ENCODE assay signal across 8 mouse cellular contexts in genomic region chr15:102279092-102279782, GRCm38 (mm10). TPM values are rescaled to one million over a fixed set of nuclear protein-coding genes. Genes with fewer than 3 reads are reported as not detected.
DNase-seq lines count a peak whose midpoint lies in the region; ATAC-seq lines count a peak whose summit lies in the region.

Mfsd5 (plus strand) TSS chr15:102279454.

- DNase-seq in adrenal gland, postnatal 10 days, result peak; percentile 96
- DNase-seq in embryo, embryonic 9.5 days (ENCODE audit: extremely low spot score), result peak; percentile 94
- peak; percentile 86 to 92 for DNase-seq in gastrocnemius, postnatal 4 days (ENCODE audit: low spot score in 2 of 2)
- DNase-seq in left cerebral cortex, postnatal 36 days (ENCODE audit: low spot score in 2 of 2), result peak; percentile 87 to 88
- DNase-seq in midbrain, embryonic 10.5 days (ENCODE audit: low spot score), result peak; percentile 93
- peak; percentile 73 to 78 for DNase-seq in right cerebral cortex, postnatal 36 days (ENCODE audit: low spot score in 2 of 2)
- DNase-seq in urinary bladder, postnatal 4 days (ENCODE audit: low spot score in 2 of 2), result peak; percentile 82 to 87

- H3K36me3 ChIP-seq in intestine, embryonic 16.5 days (ENCODE audit: control insufficient read depth, insufficient read depth, low read length), result peaks cover 11% of the 10 kb centered on the region
- H3K36me3 ChIP-seq in midbrain, embryonic 10.5 days, result peaks cover 27% of the 10 kb centered on the region

- ATAC-seq in intestine, embryonic 16.5 days, result peak; percentile 95

- peak within 1 kb of the TSS; percentile 94 for H3K27ac ChIP-seq in intestine, embryonic 16.5 days (ENCODE audit: low read length)
- peak within 1 kb of the TSS; percentile 94 for H3K27ac ChIP-seq in midbrain, embryonic 10.5 days (replicated peaks)

- peaks cover 14% of the 10 kb centered on the region for H3K4me1 ChIP-seq in intestine, embryonic 16.5 days (ENCODE audit: control insufficient read depth, insufficient read depth, low read length)
- peaks cover 24% of the 10 kb centered on the region for H3K4me1 ChIP-seq in midbrain, embryonic 10.5 days

- peak within 1 kb of the TSS; percentile 92 for H3K9ac ChIP-seq in intestine, embryonic 16.5 days (ENCODE audit: low read depth, low read length)

- no peaks in the 10 kb centered on the region for H3K27me3 ChIP-seq in intestine, embryonic 16.5 days (replicated peaks; ENCODE audit: control insufficient read depth, insufficient read depth, low read length)
- H3K27me3 ChIP-seq in midbrain, embryonic 10.5 days (ENCODE audit: low read depth, poor library complexity, severe bottlenecking), result no peaks in the 10 kb centered on the region

- under 1% methylated on average over 65 of the region's 65 CpGs for WGBS in intestine, embryonic 16.5 days
- under 1% methylated on average over 65 of the region's 65 CpGs for WGBS in midbrain, embryonic 10.5 days

- H3K9me3 ChIP-seq in intestine, embryonic 16.5 days (ENCODE audit: control insufficient read depth, low read length), result no peaks in the 10 kb centered on the region
- H3K9me3 ChIP-seq in midbrain, embryonic 10.5 days (replicated peaks), result no peaks in the 10 kb centered on the region

- peak within 1 kb of the TSS; percentile 70 for H3K4me2 ChIP-seq in intestine, embryonic 16.5 days (ENCODE audit: low read depth, low read length)

- peak within 1 kb of the TSS; percentile 88 for H3K4me3 ChIP-seq in intestine, embryonic 16.5 days (ENCODE audit: low read length)
- H3K4me3 ChIP-seq in midbrain, embryonic 10.5 days, result peak within 1 kb of the TSS; percentile 95

- intact Hi-C loops in left cerebral cortex, postnatal 36 days (cut with DNase I), result loop anchor here (2.0 kb wide), 1 partner anchor 32 kb away; no protein-coding TSS in a partner anchor

RNA-seq across cellular contexts. Expression of gene Mfsd5, which starts in this region (rescaled TPM):
- total RNA-seq in adrenal gland, postnatal 10 days (2021), result 10 to 100 TPM; 29.0 to 29.4 TPM
- 10 to 100 TPM; 18.9 to 20.0 TPM for total RNA-seq in gastrocnemius, postnatal 4 days (2021)
- polyA plus RNA-seq in intestine, embryonic 16.5 days (2015; fragmentation: Nextera tagmentation; extraction: Ambion mirVana), result 74.2 and 77.6 TPM in 2 replicates
- total RNA-seq in left cerebral cortex, postnatal 36 days (2021), result 10 to 100 TPM; 40.9 to 43.9 TPM
- 59.2 and 63.2 TPM in 2 replicates for polyA plus RNA-seq in midbrain, embryonic 10.5 days (2016; fragmentation: Nextera tagmentation; extraction: Ambion mirVana)

Comparison
In these comparisons a context has a peak if more than half of its experiments do, and no peak if none do; other contexts are left out.
1. Peak in every context shown above with its lines: DNase-seq, ATAC-seq, H3K4me3 ChIP-seq and H3K27ac ChIP-seq.